Mouse (Mus musculus) liver, adult 2 months (tissue): ENCODE results near the gene Tmem239.

Source experiments
- CTCF ChIP-seq: fragments of 200-500 bp; IDR thresholded peaks from 2 replicates; pipeline ENCODE4 v1.5.1; 2011; ENCODE audit warnings: low read depth, low read length, control low read depth
- POLR2A ChIP-seq: fragments of 200-500 bp; IDR thresholded peaks from 2 replicates; pipeline ENCODE4 v1.6.1; 2011; ENCODE audit warnings: low read length, control low read depth; ENCODE audit not compliant: insufficient read depth; ENCODE audit errors: extremely low read depth

- no peak for TF ChIP-seq POLR2A
- no peak for TF ChIP-seq CTCF
These were observed 33.7 kb downstream of the Tmem239 start for GRCm38 (mm10) chr2:130439840-130440480.
